Mouse (Mus musculus): ENCODE measurements around the gene Rabgap1l.

DNA sequence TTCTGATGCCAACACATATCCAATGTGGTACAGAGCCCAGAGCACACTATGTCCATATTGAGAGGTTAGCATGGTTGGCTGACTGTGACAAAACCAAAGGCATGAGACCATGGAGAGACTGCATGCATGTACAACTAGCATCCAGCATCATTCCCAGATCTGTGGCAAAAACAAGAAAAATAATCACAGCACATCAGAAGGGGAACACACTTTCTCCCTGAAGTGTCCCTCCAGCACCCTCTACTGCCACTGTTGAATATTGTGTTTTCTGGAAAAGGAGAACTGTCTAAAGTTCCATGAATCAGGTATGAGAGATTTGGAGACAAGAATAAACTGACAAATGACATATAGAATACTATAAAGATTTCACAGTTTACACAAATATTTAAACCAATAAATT, 78.3 kb downstream of the Rabgap1l start:
- TF ChIP-seq CTCF (IDR thresholded peaks at IDR 0.05; ENCODE audit: low read depth, low read length) (no peak), EP300 (IDR thresholded peaks at IDR 0.05; ENCODE audit: insufficient read depth, low read depth, low read length) (no peak), POLR2A (IDR thresholded peaks at IDR 0.05; ENCODE audit: insufficient read depth, low read length) (no peak)
